Mouse (Mus musculus) gastrocnemius, adult 18-20 months (tissue): ENCODE results near the gene Hspa12b. TPM values are rescaled to one million over a fixed set of nuclear protein-coding genes. Genes with fewer than 3 reads are reported as not detected.

Experiments used
- DNase-seq: peaks from one replicate; pipeline ENCODE4 v3.0.0; 2021; ENCODE audit warnings: low spot score
- total RNA-seq, 2 experiments: library from RNA; stranded (reverse); gene quantifications; 2 replicates each; pipeline ENCODE4 v1.2.3; 2021

Gene Hspa12b
- total RNA-seq, 2 experiments from 2014 or later: 8.9 to 14.9 TPM

DNA sequence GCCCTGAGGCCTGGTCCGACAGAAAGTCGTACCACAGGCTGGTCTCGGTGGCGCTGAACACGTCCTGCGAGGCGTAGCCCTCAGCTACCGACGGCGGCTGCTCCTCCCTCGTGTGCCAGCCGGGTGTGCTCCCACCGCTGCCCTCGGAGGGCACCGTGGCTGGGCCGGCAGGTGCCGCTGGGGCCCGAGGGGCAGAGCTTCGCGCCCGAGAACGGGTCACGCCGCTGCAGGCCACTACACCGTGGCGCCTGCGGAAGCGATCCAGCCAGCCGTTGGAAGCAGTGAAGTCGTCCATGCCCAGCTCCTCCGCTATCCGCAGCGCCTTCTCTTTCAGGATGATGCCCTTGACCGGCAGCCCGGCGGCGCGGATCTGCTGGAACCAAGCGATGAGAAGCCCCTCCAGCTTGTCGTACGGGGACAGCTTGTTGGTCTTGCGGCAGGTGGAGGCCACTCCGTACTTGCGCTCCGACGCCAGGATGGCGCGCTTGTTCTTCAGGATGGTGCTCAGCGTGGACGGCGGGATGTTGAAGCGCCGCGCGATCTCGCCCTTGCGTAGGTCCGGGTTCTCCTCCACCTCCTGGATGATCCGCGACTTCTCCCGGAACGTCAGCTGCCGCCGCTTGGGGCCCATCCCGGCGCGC is 52.3 kb downstream of the Hspa12b start:
- peak; percentile 46 for DNase-seq

- peak; percentile 78 for DNase-seq
Observed at GRCm38 (mm10) chr2:131179990-131180587, 53.0 kb downstream of the Hspa12b start, which contains the start of gene Cenpb. Cenpb (minus strand) TSS chr2:131180067.

- DNase-seq: no peak
Observed at GRCm38 (mm10) chr2:131186343-131186742, 59.3 kb downstream of the Hspa12b start.

DNA sequence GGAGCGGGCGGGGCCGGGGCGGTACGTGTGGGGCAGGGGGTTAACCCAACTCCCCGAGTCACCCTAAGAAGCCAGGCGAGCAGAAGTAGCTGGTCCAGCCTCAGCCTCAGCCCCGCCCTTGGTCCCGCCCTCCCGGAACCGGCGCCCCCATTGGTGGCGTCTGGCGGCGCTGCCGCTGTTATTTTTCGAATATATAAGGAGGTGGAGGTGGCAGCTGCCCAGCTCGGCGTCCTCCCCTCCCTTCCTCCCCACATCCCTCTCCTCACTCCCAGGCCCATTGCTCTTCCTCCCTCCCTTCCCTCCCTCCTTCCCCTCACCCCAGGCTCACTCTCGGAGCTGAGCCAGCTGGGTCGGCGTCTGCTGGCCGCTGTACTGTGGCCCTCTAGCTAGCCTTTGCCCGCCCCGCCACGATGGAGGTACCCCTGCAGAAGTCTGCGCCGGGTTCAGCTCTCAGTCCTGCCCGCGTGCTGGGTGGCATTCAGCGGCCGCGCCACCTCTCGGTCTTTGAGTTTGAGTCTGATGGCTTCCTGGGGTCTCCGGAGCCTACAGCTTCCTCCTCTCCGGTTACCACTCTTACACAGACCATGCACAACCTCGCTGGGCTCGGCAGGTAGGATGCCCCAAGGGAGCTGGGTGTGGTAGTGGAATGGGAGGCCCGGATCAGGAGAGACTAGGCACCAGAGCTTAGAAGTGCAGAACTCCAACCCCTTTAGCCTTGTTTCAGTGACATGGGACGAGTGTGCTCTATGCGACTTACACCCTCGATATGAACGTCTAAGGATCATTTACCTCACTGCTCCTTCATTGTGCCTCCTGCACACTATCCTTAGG is 59.9 kb downstream of the Hspa12b start, which contains the start of the genes Cdc25b and Spef1:
TSS of gene Cdc25b (plus strand) at position 179 of the 831 bp plus-strand sequence.
TSS of gene Spef1 (minus strand) at position 512 of the 831 bp plus-strand sequence.
- peak; percentile 76 for DNase-seq

- DNase-seq: no peak
Observed at GRCm38 (mm10) chr2:131187602-131187922, 60.5 kb downstream of the Hspa12b start.

- no peak for DNase-seq
Observed at GRCm38 (mm10) chr2:131188311-131188710, 61.2 kb downstream of the Hspa12b start.

DNA sequence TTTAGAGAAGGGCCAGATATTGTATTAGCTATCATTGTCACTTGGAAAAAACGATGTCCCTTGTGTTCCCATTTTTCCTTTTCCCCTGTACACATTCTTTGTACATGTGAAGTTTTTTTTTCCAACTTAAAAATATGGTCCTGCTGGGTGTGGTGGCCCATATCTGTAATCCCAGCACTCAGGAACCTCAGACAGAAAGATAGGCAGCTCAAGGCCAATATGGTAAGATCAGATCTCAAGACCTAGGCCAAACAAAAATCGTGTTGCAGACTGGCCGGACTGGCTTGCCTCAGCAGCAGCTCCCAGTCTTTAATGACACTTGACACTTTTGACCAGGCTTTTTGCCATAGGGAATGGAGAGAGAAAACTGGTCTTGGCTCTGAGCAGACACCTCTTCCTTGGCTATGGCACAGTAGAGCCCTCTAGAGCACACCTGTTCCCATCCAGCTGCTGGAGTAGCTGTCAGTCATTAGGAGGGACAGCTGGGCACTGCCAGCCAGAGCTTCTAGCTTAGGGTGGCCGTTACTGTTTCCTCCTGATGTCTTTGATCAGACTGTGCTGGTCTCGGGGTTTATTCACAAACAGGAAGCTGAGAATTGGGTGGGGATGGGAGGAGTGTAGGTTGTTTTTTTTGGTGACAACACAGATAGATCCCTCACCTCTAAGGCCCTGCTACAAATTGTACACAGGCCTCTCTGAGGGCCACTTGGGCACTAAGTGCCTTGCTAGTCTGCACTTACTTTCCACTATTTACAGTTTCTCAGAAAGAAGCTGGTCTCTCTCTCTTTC is 62.6 kb downstream of the Hspa12b start:
- DNase-seq: peak; percentile 61

- DNase-seq: no peak
Observed at GRCm38 (mm10) chr2:131190344-131191004, 63.4 kb downstream of the Hspa12b start.

DNA sequence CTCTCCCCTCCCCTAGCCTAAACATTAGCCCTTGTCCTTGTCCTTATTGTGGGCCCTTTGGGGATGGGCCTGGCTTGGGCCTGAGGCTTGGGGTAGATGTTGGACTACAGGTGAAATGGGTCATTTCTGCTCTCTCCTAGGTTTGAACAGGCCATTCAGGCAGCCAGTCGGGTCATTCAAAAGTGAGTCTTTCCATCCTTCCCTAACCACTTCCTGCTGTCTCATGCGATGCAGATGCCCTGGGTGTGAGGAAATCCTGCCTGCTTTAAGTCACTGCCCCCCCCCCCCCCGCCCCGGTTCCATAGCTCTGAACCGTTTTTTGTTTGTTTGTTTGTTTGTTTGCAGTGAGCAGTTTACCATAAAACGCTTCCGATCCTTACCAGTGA is 63.9 kb downstream of the Hspa12b start:
- no peak for DNase-seq

Other genes with a start within 250 kb of the Hspa12b start
- 1 to 10 TPM; 2.2 to 5.1 TPM for gene 4930402H24Rik, start 220.9 kb upstream of the Hspa12b start, total RNA-seq
- 10 to 100 TPM; 12.0 to 12.7 TPM for gene Atrn, start 220.8 kb upstream of the Hspa12b start, total RNA-seq
- 1 to 10 TPM; 1.8 to 1.9 TPM for gene Gfra4, start 84.2 kb upstream of the Hspa12b start, total RNA-seq
- 1 to 10 TPM; 1.3 to 1.9 TPM for gene Adam33, start 63.5 kb upstream of the Hspa12b start, total RNA-seq
- gene Siglec1, start 40.5 kb upstream of the Hspa12b start, total RNA-seq: under 1 TPM; 0.59 to 0.71 TPM
- gene Gm11037, start 6.2 kb downstream of the Hspa12b start, total RNA-seq: not detected
- gene 1700037H04Rik, start 32.8 kb downstream of the Hspa12b start, total RNA-seq: 1 to 10 TPM; 4.2 to 4.3 TPM
- gene Cenpb, start 52.8 kb downstream of the Hspa12b start, total RNA-seq: 10 to 100 TPM; 67.4 to 72.2 TPM
- gene Cdc25b, start 59.7 kb downstream of the Hspa12b start, total RNA-seq: under 1 TPM; 0.78 to 0.95 TPM
- gene Spef1, start 60.0 kb downstream of the Hspa12b start, total RNA-seq: 1 to 10 TPM in 1 of 2 experiments, under 1 TPM in 1; 0.84 to 1.4 TPM
- gene Ap5s1, start 79.8 kb downstream of the Hspa12b start, total RNA-seq: 10 to 100 TPM; 15.8 to 20.2 TPM
- 10 to 100 TPM; 41.4 to 43.7 TPM for gene Mavs, start 106.8 kb downstream of the Hspa12b start, total RNA-seq
- 10 to 100 TPM; 18.5 to 24.6 TPM for gene Pank2, start 135.2 kb downstream of the Hspa12b start, total RNA-seq
- gene Rnf24, start 225.6 kb downstream of the Hspa12b start, total RNA-seq: 1 to 10 TPM; 1.6 to 1.9 TPM